Mouse (Mus musculus): ENCODE data around the gene Trmt5.

GRCm38 (mm10) chr12:73255006-73255405, 31.5 kb downstream of the Trmt5 start:
- TF ChIP-seq CTCF (IDR thresholded peaks at IDR 0.05; ENCODE audit: low read depth): no peak
- no peak for TF ChIP-seq EP300 (IDR thresholded peaks at IDR 0.05; ENCODE audit: low read depth)

Measured in heart, postnatal 0 days (tissue).